Mouse (Mus musculus) myocyte (in vitro differentiated cells): ENCODE data around the gene Ank2. TPM values are rescaled to one million over a fixed set of nuclear protein-coding genes. Genes with fewer than 3 reads are reported as not detected.

Source experiments
- H3K27me3 ChIP-seq: one replicate; pipeline ENCODE4 v1.6.1; 2011; ENCODE audit not compliant: control insufficient read depth, insufficient read depth, insufficient read length
- H3K36me3 ChIP-seq: one replicate; pipeline ENCODE4 v1.6.1; 2011; ENCODE audit not compliant: control insufficient read depth, insufficient read depth
- H3K4me2 ChIP-seq: one replicate; pipeline ENCODE4 v1.6.1; 2011; ENCODE audit warnings: low read depth, control low read depth
- H3K4me3 ChIP-seq: one replicate; pipeline ENCODE4 v1.5.1; 2011; ENCODE audit warnings: mild to moderate bottlenecking, control low read depth, moderate library complexity
- H3K79me2 ChIP-seq: one replicate; pipeline ENCODE4 v1.6.1; 2011; ENCODE audit not compliant: control insufficient read depth, insufficient read depth
- H3ac ChIP-seq: one replicate; pipeline ENCODE4 v1.6.1; 2011; ENCODE audit not compliant: control insufficient read depth, insufficient read length
- CEBPB ChIP-seq: IDR thresholded peaks from 2 replicates; pipeline ENCODE4 v1.6.1; 2011; ENCODE audit warnings: mild to moderate bottlenecking, moderate library complexity; ENCODE audit not compliant: poor library complexity, insufficient read depth, severe bottlenecking
- E2F4 ChIP-seq: IDR thresholded peaks from one replicate; pipeline ENCODE4 v1.6.1; 2011; ENCODE audit warnings: mild to moderate bottlenecking, control low read depth, moderate library complexity; ENCODE audit not compliant: insufficient read depth
- MAX ChIP-seq: IDR thresholded peaks from one replicate; pipeline ENCODE4 v1.6.1; 2011; ENCODE audit warnings: low read depth, mild to moderate bottlenecking, control low read depth
- MYOD1 ChIP-seq, 3 experiments: IDR thresholded peaks; one replicate each; pipeline ENCODE4 v1.6.1; 2011; ENCODE audit warnings: control low read depth in 2 of 3, low read depth in 2 of 3, mild to moderate bottlenecking in 2 of 3, moderate library complexity in 1 of 3; ENCODE audit not compliant: insufficient read length in 2 of 3, control insufficient read depth in 1 of 3
- MYOG ChIP-seq, 3 experiments: IDR thresholded peaks; one replicate each; pipeline ENCODE4 v1.6.1; 2011; ENCODE audit warnings: control low read depth in 2 of 3, low read depth in 2 of 3, mild to moderate bottlenecking in 2 of 3; ENCODE audit not compliant: insufficient read length in 2 of 3, control insufficient read depth in 1 of 3, insufficient read depth in 1 of 3
- POLR2A ChIP-seq: IDR thresholded peaks from one replicate; pipeline ENCODE4 v1.6.1; 2011; ENCODE audit warnings: low read depth, mild to moderate bottlenecking, control low read depth, moderate library complexity; ENCODE audit not compliant: insufficient read length
- POLR2AphosphoS2 ChIP-seq: IDR thresholded peaks from one replicate; pipeline ENCODE4 v1.6.1; 2011; ENCODE audit warnings: low read depth, control low read depth; ENCODE audit not compliant: insufficient read length
- REST ChIP-seq: IDR thresholded peaks from one replicate; pipeline ENCODE4 v1.6.1; 2011; ENCODE audit warnings: mild to moderate bottlenecking, control low read depth, moderate library complexity; ENCODE audit not compliant: insufficient read depth, insufficient read length
- SRF ChIP-seq: IDR thresholded peaks from one replicate; pipeline ENCODE4 v1.6.1; 2011; ENCODE audit warnings: low read depth; ENCODE audit not compliant: control insufficient read depth, insufficient read length
- TCF12 ChIP-seq: IDR thresholded peaks from one replicate; pipeline ENCODE4 v1.6.1; 2011; ENCODE audit warnings: mild to moderate bottlenecking, control low read depth; ENCODE audit not compliant: poor library complexity, insufficient read depth, severe bottlenecking
- TCF3 ChIP-seq: IDR thresholded peaks from one replicate; pipeline ENCODE4 v1.6.1; 2011; ENCODE audit warnings: low read depth, control low read depth; ENCODE audit not compliant: insufficient read length
- USF1 ChIP-seq: IDR thresholded peaks from one replicate; pipeline ENCODE4 v1.6.1; 2011; ENCODE audit warnings: low read depth, mild to moderate bottlenecking, control low read depth, moderate library complexity
- polyA plus RNA-seq: library from polyadenylated mRNA; unstranded; fragments of >200 nt; fragmentation: generic; extraction: Trizol; gene quantifications from one replicate; pipeline ENCODE4 v1.2.1, GENCODE M21; 2012; ENCODE audit warnings: missing spikeins

Gene Ank2
- polyA plus RNA-seq, 1 experiment: 20.2 TPM

DNA sequence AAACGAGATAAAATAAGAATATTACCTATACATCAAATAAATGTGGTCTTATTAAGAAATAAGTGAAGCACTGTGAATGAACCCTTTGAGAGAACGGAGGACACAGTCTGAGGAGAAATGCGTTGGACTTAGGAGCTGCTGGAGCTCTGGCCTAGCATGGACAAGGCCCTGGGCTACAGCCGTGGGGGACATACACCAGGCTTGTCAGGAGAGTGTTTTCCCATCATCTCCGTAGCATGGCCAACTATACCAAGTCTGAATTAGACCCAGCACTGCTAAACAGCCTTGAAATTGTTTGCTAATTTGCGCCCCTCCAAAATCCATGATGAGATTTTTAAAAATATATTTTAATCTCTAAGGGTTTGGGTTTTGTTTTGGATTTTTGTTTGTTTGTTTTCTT lies 36.7 kb downstream of the Ank2 start:
- Histone ChIP-seq H3K4me3 (no peak overlapping the region), H3K36me3 (no peaks in the 10 kb centered on the region), H3K79me2 (no peaks in the 10 kb centered on the region), H3K4me2 (no peak overlapping the region), H3K27me3 (no peaks in the 10 kb centered on the region), H3ac (no peak overlapping the region)
- no peak for TF ChIP-seq TCF3
- TF ChIP-seq TCF12: no peak
- no peak for TF ChIP-seq MAX
- no peak for TF ChIP-seq MYOD1 (IDR thresholded peaks at IDR 0.05; ENCODE audit: control insufficient read depth in 1 of 3, insufficient read length in 2 of 3, low read depth in 2 of 3)

DNA sequence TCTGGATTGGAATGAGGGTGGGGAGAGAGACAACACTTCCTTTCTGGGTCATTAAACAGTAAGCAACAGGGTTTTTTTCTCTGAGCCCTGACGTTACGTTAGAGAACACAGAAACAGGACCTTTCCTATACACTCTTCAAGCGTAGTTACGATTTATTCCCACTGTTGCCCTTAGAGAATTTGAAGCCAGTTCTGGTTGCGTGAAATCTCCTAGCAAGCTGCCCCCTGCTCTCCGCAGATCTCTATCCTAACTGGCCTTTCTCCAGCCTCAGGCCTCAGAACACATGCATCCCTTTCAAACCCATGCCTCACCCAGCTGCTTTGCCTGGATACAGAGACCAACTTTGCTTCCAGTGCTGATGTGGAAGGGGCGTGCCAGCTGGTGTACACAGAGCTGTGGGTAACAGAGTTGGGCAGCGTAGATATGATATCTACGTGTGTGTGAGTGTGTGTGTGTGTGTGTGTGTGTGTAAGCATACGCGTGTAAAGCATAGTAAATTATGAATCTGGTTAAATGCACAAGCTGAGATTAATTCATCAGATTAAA lies 38.2 kb downstream of the Ank2 start:
- Histone ChIP-seq H3K36me3 (no peaks in the 10 kb centered on the region), H3K4me3 (no peak overlapping the region), H3ac (no peak overlapping the region), H3K79me2 (no peaks in the 10 kb centered on the region), H3K27me3 (no peaks in the 10 kb centered on the region), H3K4me2 (no peak overlapping the region)
- no peak for TF ChIP-seq POLR2A
- no peak for TF ChIP-seq MYOD1 (IDR thresholded peaks at IDR 0.05; ENCODE audit: control insufficient read depth in 1 of 3, insufficient read length in 2 of 3, low read depth in 2 of 3)
- peak in 1 of 3 experiments; percentile 2 for TF ChIP-seq MYOG (IDR thresholded peaks at IDR 0.05; ENCODE audit: control insufficient read depth in 1 of 3, insufficient read depth in 1 of 3, insufficient read length in 2 of 3, low read depth in 2 of 3)

DNA sequence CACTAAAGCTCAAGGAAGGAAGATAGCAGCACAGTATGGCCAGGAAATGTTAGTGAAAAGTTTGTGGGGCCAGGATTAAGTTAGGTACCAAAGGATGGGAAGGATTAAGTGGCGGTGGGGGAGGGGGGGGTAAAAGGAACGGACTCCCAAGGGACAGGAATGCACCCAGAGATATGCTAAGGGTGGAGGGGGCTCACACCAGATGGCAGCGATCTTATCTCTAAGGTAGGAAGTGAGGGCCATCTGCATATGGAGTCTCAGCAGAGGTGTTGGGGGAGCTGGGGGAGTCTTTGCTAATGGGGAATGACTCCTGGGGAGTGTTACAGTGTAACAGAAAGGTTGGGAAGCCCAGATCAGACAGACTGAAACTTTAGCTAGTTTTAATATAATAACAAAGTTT lies 39.3 kb downstream of the Ank2 start:
- Histone ChIP-seq H3K4me2 (no peak overlapping the region), H3K4me3 (no peak overlapping the region), H3K36me3 (no peaks in the 10 kb centered on the region), H3K27me3 (no peaks in the 10 kb centered on the region), H3ac (no peak overlapping the region), H3K79me2 (no peaks in the 10 kb centered on the region)
- TF ChIP-seq USF1: no peak
- TF ChIP-seq TCF3: no peak
- no peak for TF ChIP-seq CEBPB
- no peak for TF ChIP-seq POLR2AphosphoS2
- TF ChIP-seq MYOG (IDR thresholded peaks at IDR 0.05; ENCODE audit: control insufficient read depth in 1 of 3, insufficient read depth in 1 of 3, insufficient read length in 2 of 3, low read depth in 2 of 3): no peak
- TF ChIP-seq MYOD1 (IDR thresholded peaks at IDR 0.05; ENCODE audit: control insufficient read depth in 1 of 3, insufficient read length in 2 of 3, low read depth in 2 of 3): no peak
- no peak for TF ChIP-seq TCF12
- no peak for TF ChIP-seq REST
- no peak for TF ChIP-seq E2F4
- no peak for TF ChIP-seq SRF
- no peak for TF ChIP-seq MAX
- no peak for TF ChIP-seq POLR2A

DNA sequence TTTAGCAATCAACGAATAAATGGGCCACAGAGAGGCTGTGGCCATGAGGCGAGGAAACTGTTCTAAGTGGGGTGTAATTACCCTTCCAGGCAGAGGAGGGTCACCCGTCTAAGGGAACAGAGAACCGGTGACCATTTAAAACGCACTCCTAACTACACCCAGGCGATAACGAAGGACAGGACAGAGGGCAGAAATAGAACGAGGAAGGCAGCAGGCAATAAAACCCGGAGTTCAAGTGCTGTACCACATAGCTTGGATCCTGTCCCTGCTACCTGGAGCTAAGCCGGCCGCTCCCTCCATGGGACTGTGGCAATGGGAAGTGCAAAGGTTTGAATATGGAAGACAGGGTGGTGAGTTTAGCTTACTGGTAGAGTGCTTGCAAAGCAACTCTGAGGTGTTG lies 40.2 kb downstream of the Ank2 start:
- Histone ChIP-seq H3K27me3 (no peaks in the 10 kb centered on the region), H3K36me3 (no peaks in the 10 kb centered on the region), H3K79me2 (no peaks in the 10 kb centered on the region), H3K4me3 (no peak overlapping the region), H3ac (no peak overlapping the region), H3K4me2 (no peak overlapping the region)
- TF ChIP-seq MYOD1 (IDR thresholded peaks at IDR 0.05; ENCODE audit: control insufficient read depth in 1 of 3, insufficient read length in 2 of 3, low read depth in 2 of 3): no peak
- no peak for TF ChIP-seq E2F4
- TF ChIP-seq SRF: no peak
- TF ChIP-seq USF1: no peak
- no peak for TF ChIP-seq POLR2A
- no peak for TF ChIP-seq MYOG (IDR thresholded peaks at IDR 0.05; ENCODE audit: control insufficient read depth in 1 of 3, insufficient read depth in 1 of 3, insufficient read length in 2 of 3, low read depth in 2 of 3)
- TF ChIP-seq MAX: no peak
- TF ChIP-seq POLR2AphosphoS2: no peak
- no peak for TF ChIP-seq TCF3
- TF ChIP-seq TCF12: no peak
- TF ChIP-seq CEBPB: no peak
- no peak for TF ChIP-seq REST

DNA sequence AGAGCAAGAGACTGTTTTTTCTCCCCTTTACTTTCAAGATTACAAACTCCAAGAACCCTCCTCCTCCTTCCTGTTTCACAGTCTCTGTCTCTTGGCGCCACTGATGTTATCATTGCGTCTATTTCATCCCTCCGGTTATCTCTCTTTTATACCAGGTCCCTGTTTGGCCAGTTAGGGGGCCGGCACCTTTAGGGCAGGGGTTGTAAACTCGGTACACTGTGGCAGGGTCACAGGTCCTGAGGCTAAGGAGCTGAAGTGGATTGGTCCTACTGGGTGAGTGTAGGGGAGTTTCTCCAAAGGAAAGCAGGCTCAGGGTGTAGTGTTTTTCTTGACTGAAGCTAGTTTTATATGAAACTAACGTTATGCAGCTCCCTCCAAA lies 40.7 kb downstream of the Ank2 start:
- no peak overlapping the region for H3K4me3 ChIP-seq
- no peaks in the 10 kb centered on the region for H3K27me3 ChIP-seq
- no peak overlapping the region for H3K4me2 ChIP-seq
- no peak overlapping the region for H3ac ChIP-seq
- TF ChIP-seq E2F4: no peak
- TF ChIP-seq POLR2AphosphoS2: no peak
- TF ChIP-seq SRF: no peak
- TF ChIP-seq USF1: no peak
- TF ChIP-seq CEBPB: no peak
- TF ChIP-seq POLR2A: no peak
- TF ChIP-seq MYOD1 (IDR thresholded peaks at IDR 0.05; ENCODE audit: control insufficient read depth in 1 of 3, insufficient read length in 2 of 3, low read depth in 2 of 3): no peak
- no peak for TF ChIP-seq MAX
- no peak for TF ChIP-seq TCF3
- TF ChIP-seq MYOG (IDR thresholded peaks at IDR 0.05; ENCODE audit: control insufficient read depth in 1 of 3, insufficient read depth in 1 of 3, insufficient read length in 2 of 3, low read depth in 2 of 3): no peak
- no peak for TF ChIP-seq TCF12
- no peak for TF ChIP-seq REST
- H3K36me3 ChIP-seq: no peaks in the 10 kb centered on the region
- H3K79me2 ChIP-seq: no peaks in the 10 kb centered on the region
